Mouse (Mus musculus) CH12.LX (cell line): ENCODE results near the gene Abhd14b. TPM values are rescaled to one million over a fixed set of nuclear protein-coding genes. Genes with fewer than 3 reads are reported as not detected.

Experiments
- DNase-seq: peaks from one replicate; pipeline ENCODE4 v3.0.0-alpha.2; 2013; ENCODE audit errors: extremely low read depth
- H3K27ac ChIP-seq: 2 replicates; pipeline ENCODE4 v1.5.1; 2012; ENCODE audit warnings: low read depth, mild to moderate bottlenecking, control low read depth, moderate library complexity; ENCODE audit not compliant: insufficient read depth
- H3K27me3 ChIP-seq: replicated peaks from 2 replicates; pipeline ENCODE3; 2012; ENCODE audit warnings: inconsistent platforms
- H3K36me3 ChIP-seq, 2 experiments: replicated peaks in 1 of 2; 2 replicates each; pipeline versions ENCODE3 to v1.6.1; 2012; ENCODE audit warnings: inconsistent platforms in 1 of 2, low read length in 1 of 2, mild to moderate bottlenecking in 1 of 2, mixed read lengths in 1 of 2, moderate library complexity in 1 of 2; ENCODE audit not compliant: control insufficient read depth in 1 of 2, insufficient read depth in 1 of 2
- H3K4me1 ChIP-seq, 2 experiments: 2 replicates each; pipeline ENCODE4 v1.6.1; 2012; ENCODE audit warnings: inconsistent platforms in 1 of 2, moderate library complexity in 1 of 2; ENCODE audit not compliant: insufficient read depth in 2 of 2, control insufficient read depth in 1 of 2
- H3K4me2 ChIP-seq: 2 replicates; pipeline ENCODE4 v1.6.1; 2012; ENCODE audit warnings: low read depth, mild to moderate bottlenecking, control low read depth; ENCODE audit not compliant: poor library complexity, insufficient read depth, severe bottlenecking
- H3K4me3 ChIP-seq, 3 experiments: fragments of 150-350 bp in 1 of 3; sonication (generic) in 1 of 3; replicated peaks in 1 of 3; 2 replicates each; pipeline versions ENCODE3 to v1.5.1; 2011 to 2012; ENCODE audit warnings: low read depth in 2 of 3, low read length in 2 of 3, mild to moderate bottlenecking in 2 of 3, moderate library complexity in 2 of 3, control low read depth in 1 of 3, improper control_type of control experiment in 1 of 3, inconsistent platforms in 1 of 3, mixed read lengths in 1 of 3; ENCODE audit not compliant: poor library complexity in 1 of 3
- H3K79me2 ChIP-seq: replicated peaks from 2 replicates; pipeline ENCODE4 v1.6.1; 2012; ENCODE audit warnings: mild to moderate bottlenecking, moderate library complexity; ENCODE audit not compliant: control insufficient read depth, poor library complexity, insufficient read depth, severe bottlenecking; ENCODE audit errors: extremely low read depth
- H3K9ac ChIP-seq: 2 replicates; pipeline ENCODE4 v1.6.1; 2012; ENCODE audit warnings: low read depth, mild to moderate bottlenecking, control low read depth, moderate library complexity; ENCODE audit not compliant: insufficient read depth
- H3K9me3 ChIP-seq: replicated peaks from 2 replicates; pipeline ENCODE3; 2012; ENCODE audit warnings: low read length, inconsistent platforms, mixed read lengths
- BHLHE40 ChIP-seq: IDR thresholded peaks from 2 replicates; pipeline ENCODE4 v1.6.1; 2011; ENCODE audit warnings: mild to moderate bottlenecking, low read depth, low read length, improper control_type of control experiment
- CHD1 ChIP-seq: IDR thresholded peaks from 2 replicates; pipeline ENCODE4 v1.6.1; 2012; ENCODE audit warnings: low read depth, low read length, improper control_type of control experiment, inconsistent platforms
- CHD2 ChIP-seq: IDR thresholded peaks from 2 replicates; pipeline ENCODE4 v1.6.1; 2011; ENCODE audit warnings: low read length, improper control_type of control experiment
- CTCF ChIP-seq, 2 experiments: IDR thresholded peaks in 1 of 2; conservative IDR thresholded peaks in 1 of 2; 2 replicates each; pipeline ENCODE4 v1.5.1; 2011 to 2012; ENCODE audit warnings: low read depth in 2 of 2, low read length in 2 of 2, improper control_type of control experiment in 1 of 2, inconsistent platforms in 1 of 2, mild to moderate bottlenecking in 1 of 2, moderate library complexity in 1 of 2
- ELF1 ChIP-seq: IDR thresholded peaks from 2 replicates; pipeline ENCODE4 v1.6.1; 2014; ENCODE audit warnings: low read depth, mild to moderate bottlenecking, inconsistent platforms, low read length, improper control_type of control experiment
- EP300 ChIP-seq: IDR thresholded peaks from 2 replicates; pipeline ENCODE4 v1.6.1; 2011; ENCODE audit warnings: low read length, improper control_type of control experiment
- ETS1 ChIP-seq: conservative IDR thresholded peaks from 2 replicates; pipeline ENCODE4 v1.6.1; 2012; ENCODE audit warnings: low read depth, mild to moderate bottlenecking, inconsistent platforms, low read length, improper control_type of control experiment, moderate library complexity
- HCFC1 ChIP-seq: IDR thresholded peaks from 2 replicates; pipeline ENCODE4 v1.6.1; 2012; ENCODE audit warnings: low read depth, mild to moderate bottlenecking, inconsistent platforms, low read length, improper control_type of control experiment
- IRF4 ChIP-seq: IDR thresholded peaks from 2 replicates; pipeline ENCODE4 v1.6.1; 2014; ENCODE audit warnings: low read depth, mild to moderate bottlenecking, inconsistent platforms, low read length, improper control_type of control experiment
- JUN ChIP-seq: IDR thresholded peaks from 2 replicates; pipeline ENCODE4 v1.6.1; 2011; ENCODE audit warnings: low read depth, mild to moderate bottlenecking, low read length, improper control_type of control experiment, moderate library complexity; ENCODE audit not compliant: insufficient read depth
- KAT2A ChIP-seq: IDR thresholded peaks from 2 replicates; pipeline ENCODE4 v1.6.1; 2012; ENCODE audit warnings: low read length, improper control_type of control experiment, inconsistent platforms; ENCODE audit not compliant: insufficient replicate concordance
- MAX ChIP-seq: IDR thresholded peaks from 2 replicates; pipeline ENCODE4 v1.6.1; 2011; ENCODE audit warnings: low read length, improper control_type of control experiment
- MEF2A ChIP-seq: IDR thresholded peaks from 2 replicates; pipeline ENCODE4 v1.6.1; 2014; ENCODE audit warnings: low read depth, mild to moderate bottlenecking, inconsistent platforms, low read length, improper control_type of control experiment, borderline replicate concordance
- MXI1 ChIP-seq: IDR thresholded peaks from 2 replicates; pipeline ENCODE4 v1.6.1; 2011; ENCODE audit warnings: mild to moderate bottlenecking, low read depth, low read length, improper control_type of control experiment
- MYC ChIP-seq: IDR thresholded peaks from 2 replicates; pipeline ENCODE4 v1.6.1; 2011; ENCODE audit warnings: low read depth, mild to moderate bottlenecking, improper control_type of control experiment, low read length
- NELFE ChIP-seq: IDR thresholded peaks from 2 replicates; pipeline ENCODE4 v1.6.1; 2011; ENCODE audit warnings: low read depth, low read length, improper control_type of control experiment
- NRF1 ChIP-seq: IDR thresholded peaks from 2 replicates; pipeline ENCODE4 v1.6.1; 2014; ENCODE audit warnings: low read depth, mild to moderate bottlenecking, inconsistent platforms, low read length, improper control_type of control experiment, moderate library complexity
- POLR2A ChIP-seq: IDR thresholded peaks from 2 replicates; pipeline ENCODE4 v1.6.1; 2011; ENCODE audit warnings: low read depth, mild to moderate bottlenecking, improper control_type of control experiment, low read length
- POLR2AphosphoS2 ChIP-seq: IDR thresholded peaks from 2 replicates; pipeline ENCODE4 v1.6.1; 2011; ENCODE audit warnings: low read depth, low read length, improper control_type of control experiment
- RAD21 ChIP-seq: IDR thresholded peaks from 2 replicates; pipeline ENCODE4 v1.6.1; 2011; ENCODE audit warnings: low read depth, mild to moderate bottlenecking, low read length, improper control_type of control experiment, moderate library complexity
- SIN3A ChIP-seq: IDR thresholded peaks from 2 replicates; pipeline ENCODE4 v1.6.1; 2012; ENCODE audit warnings: low read length, improper control_type of control experiment, inconsistent platforms
- SMC3 ChIP-seq: IDR thresholded peaks from 2 replicates; pipeline ENCODE4 v1.6.1; 2011; ENCODE audit warnings: low read depth, low read length, improper control_type of control experiment
- TCF12 ChIP-seq: IDR thresholded peaks from 2 replicates; pipeline ENCODE4 v1.6.1; 2014; ENCODE audit warnings: low read depth, mild to moderate bottlenecking, inconsistent platforms, low read length, improper control_type of control experiment
- USF1 ChIP-seq: IDR thresholded peaks from 2 replicates; pipeline ENCODE4 v1.6.1; 2014; ENCODE audit warnings: low read depth, mild to moderate bottlenecking, inconsistent platforms, low read length, improper control_type of control experiment
- dilution Hi-C: fragments of 300-500 bp; cut with MboI; formaldehyde crosslinking; loops from 2 replicates; pipeline ENCODE4 v1.14.3; 2020; ENCODE audit warnings: low sequenced_read_pairs; ENCODE audit not compliant: extremely low pct_unique_long_range_greater_than_20kb, extremely low pct_ligation_motif_present
- in situ Hi-C: fragments of 300-500 bp; cut with MboI; formaldehyde crosslinking; loops from 3 replicates; pipeline ENCODE4 v1.14.3; 2019; ENCODE audit warnings: low sequenced_read_pairs, low pct_ligation_motif_present, low pct_unique_long_range_greater_than_20kb, mixed read lengths
- polyA plus RNA-seq: library from polyadenylated mRNA; unstranded; fragments of >175 nt; gene quantifications from 2 replicates; pipeline ENCODE4 v1.2.1, GENCODE M21; 2012; ENCODE audit warnings: low read depth; ENCODE audit not compliant: insufficient read length
- total RNA-seq, 2 experiments: library from RNA; depleted of rRNA; stranded (reverse); fragments of 300-350 nt in 1 of 2; fragments of >200 nt in 1 of 2; gene quantifications; 2 replicates each; pipeline ENCODE4 v1.2.3; 2012 to 2014

Abhd14b gene
- total and polyA plus RNA-seq, 3 experiments = 2.9 to 5.4 (median 5.3) TPM

DNA sequence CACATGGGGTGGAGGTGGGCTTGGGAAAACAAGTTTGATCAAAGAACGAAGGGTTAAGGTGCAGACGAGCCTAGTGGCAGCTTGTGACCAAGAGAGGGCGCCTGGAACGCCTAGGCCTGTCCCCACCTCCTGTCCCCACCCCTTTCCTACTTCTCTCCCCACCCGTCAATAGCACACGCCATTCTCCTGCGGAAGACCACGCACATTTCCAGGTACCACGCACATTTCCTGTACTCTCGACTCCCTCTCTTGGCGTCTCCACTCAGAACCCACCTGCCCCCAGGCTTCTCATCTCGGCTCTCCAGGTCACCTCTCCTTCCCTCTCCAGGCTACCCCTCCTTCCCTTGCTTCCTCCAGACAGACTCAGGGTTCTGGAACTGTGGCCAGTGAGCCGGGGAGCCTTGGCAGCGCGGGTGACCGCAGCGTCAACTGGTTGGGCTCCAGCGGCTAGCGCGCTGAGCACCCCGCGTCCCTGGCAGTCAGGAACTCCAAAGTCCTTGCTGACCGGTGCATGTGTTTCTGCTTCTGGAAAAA is 1.3 kb downstream of the Abhd14b start:
- DNase-seq = peak; percentile 78
- H3K27ac ChIP-seq = no peak overlapping the region
- H3K9ac ChIP-seq = peak overlapping the region; percentile 82
- no peaks in the 10 kb centered on the region for H3K27me3 ChIP-seq
- no peaks in the 10 kb centered on the region for H3K79me2 ChIP-seq
- peak overlapping the region; percentile 95 for H3K4me2 ChIP-seq
- no peaks in the 10 kb centered on the region for H3K9me3 ChIP-seq
- peak overlapping the region; percentile 62 to 74 (median 74) for H3K4me3 ChIP-seq
- dilution Hi-C loops (no loop called here), in situ Hi-C loops (no loop called here)
- H3K36me3 ChIP-seq = peaks cover 0 to 38% of the 10 kb centered on the region in 2 experiments
- TF ChIP-seq MEF2A (peak; percentile 46; the same call in 1 of the 2 replicates), TCF12 (no peak), ELF1 (peak; percentile 47), BHLHE40 (no peak), SIN3A (peak; percentile 54; the same call in 1 of the 2 replicates), NRF1 (peak; percentile 30; the same call in 1 of the 2 replicates), CHD1 (no peak), ETS1 (no peak), KAT2A (no peak), MAX (peak; percentile 58; the same call in 1 of the 2 replicates), JUN (no peak), MXI1 (peak; percentile 76; the same call in 1 of the 2 replicates), HCFC1 (0 out of 2 replicates have a peak, but pooled peaks have one; percentile 12), SMC3 (peak; percentile 74), NELFE (peak; percentile 53; the same call in 1 of the 2 replicates), CTCF (conservative IDR thresholded peaks at IDR 0.05 in 1 of 2, IDR thresholded peaks at IDR 0.05 in 1 of 2; ENCODE audit: low read depth in 2 of 2, low read length in 2 of 2) (peak; percentile 48 to 80; a peak in 3 of 4 replicates), POLR2A (peak; percentile 59), EP300 (no peak), IRF4 (0 out of 2 replicates have a peak, but pooled peaks have one; percentile 52), USF1 (no peak), POLR2AphosphoS2 (no peak), RAD21 (peak; percentile 43), CHD2 (no peak), MYC (peak; percentile 63; the same call in 1 of the 2 replicates)
- H3K4me1 ChIP-seq = peaks cover 10 to 44% of the 10 kb centered on the region in 2 experiments
